Mouse (Mus musculus): ENCODE results near the gene Rftn1.
A peak's percentile ranks its signal among the peaks of the same experiment; 100 is the strongest.

Gene Rftn1

DNA sequence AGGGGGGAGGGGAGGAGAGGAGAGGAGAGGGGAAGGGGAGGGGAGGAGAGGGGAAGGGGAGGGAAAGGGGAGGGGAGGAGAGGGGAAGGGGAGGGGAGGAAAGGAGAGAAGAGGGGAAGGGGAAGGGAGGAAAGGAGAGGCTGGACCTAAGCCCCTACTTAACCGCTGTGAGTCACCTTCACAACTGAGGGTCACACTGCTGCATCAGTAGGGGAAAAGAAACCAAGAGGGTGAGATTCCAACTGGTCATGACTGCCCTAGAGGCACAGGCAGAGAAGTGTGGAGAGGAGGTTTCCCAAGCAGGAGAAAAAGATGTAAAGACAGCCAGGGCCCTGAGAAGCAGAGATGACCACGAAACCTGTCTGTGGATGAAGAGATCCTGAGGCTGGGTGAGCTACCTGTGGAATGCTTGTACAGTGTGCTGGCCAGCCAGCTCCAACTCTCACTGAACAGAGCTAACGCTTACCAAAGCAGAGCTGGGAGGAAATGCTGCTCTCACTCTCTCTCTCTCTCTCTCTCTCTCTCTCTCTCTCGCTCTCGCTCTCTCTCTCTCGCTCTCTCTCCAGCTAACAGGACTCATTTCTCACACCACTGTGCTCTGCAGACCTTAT is 19.4 kb downstream of the Rftn1 start:
- DNase-seq = no peak

DNA sequence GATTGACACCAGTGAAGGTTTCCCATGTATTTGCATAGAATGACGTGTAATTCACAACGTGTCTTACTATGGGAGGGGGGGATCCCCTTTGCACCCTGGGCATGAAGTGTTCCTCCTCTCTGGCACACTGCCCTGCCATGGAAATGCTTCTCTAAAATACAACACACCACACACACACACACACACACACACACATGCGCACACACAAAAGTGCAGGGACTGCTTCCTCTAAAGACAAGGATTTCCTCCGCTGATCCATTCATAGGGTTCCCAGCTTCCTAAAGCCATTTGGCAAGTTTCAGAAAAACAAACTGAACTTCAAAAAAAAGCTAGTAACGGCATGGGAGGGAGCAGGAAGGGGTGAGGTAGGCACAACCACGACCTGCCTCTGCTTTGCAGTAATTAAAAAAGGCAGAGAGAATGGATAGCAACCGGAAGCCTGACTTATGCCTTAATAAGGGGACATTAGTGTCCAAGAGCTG is 20.5 kb downstream of the Rftn1 start:
- DNase-seq = peak in 1 of 2 experiments; percentile 24

DNA sequence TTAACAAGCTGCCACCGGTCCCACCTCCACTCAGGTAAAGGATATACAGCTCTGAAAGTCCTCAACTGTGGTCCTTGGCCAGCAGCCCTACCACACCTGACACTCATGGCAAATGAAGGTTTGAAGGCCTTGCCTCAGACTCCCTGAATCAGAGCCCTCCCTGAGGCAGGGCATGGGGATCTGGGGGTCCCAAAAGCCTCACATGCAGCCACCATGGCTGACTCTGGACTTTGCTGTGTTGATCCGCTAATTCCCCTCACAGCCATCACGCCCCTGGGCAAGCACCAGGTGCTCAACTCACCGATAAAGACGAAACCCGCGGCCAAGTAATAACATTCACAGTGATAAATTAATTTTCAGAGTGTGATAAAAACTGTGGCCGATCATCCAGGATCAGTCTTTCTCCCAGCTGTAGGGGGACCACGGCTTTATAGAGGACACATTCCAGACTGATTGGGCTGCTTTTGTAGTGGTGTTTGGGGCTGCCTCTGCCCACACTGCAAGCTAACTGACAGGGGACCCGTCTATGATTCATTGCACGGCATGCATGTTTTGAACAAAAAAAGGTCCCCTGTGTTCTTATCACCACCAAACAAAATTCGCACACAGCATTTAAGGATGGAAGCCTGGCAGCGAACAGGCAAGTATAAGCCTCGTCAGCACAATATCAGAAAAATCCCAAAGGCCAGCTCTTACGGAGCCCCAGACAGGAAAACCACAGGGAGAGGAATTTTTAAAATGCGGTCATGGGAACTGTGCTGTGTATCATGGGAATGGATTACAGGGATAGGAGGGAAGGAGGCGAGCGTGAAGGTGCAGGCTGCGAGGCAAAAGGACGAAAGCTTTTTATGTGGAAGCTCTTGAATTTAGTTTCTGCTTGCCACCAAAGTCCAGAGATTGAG is 29.3 kb downstream of the Rftn1 start:
- no peak for DNase-seq

DNA sequence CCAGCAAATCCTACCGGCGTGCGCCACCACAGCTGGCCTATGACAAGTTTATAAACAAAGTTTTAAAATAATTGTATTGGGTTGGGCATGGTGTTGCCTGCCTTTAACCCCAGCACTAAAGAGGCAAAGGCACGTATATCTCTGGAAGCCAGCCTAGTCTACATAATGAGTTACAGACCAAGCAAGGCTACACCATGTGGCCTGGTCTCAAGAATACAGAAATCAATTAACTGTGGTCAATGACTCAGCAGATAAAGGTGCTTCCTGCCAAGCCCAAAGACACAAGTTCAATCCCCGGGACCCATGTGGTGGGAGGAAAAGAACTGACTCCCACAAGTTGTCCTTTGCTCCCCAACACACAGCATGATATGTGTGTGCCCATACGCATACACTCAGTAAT is 30.1 kb downstream of the Rftn1 start:
- DNase-seq = no peak

DNA sequence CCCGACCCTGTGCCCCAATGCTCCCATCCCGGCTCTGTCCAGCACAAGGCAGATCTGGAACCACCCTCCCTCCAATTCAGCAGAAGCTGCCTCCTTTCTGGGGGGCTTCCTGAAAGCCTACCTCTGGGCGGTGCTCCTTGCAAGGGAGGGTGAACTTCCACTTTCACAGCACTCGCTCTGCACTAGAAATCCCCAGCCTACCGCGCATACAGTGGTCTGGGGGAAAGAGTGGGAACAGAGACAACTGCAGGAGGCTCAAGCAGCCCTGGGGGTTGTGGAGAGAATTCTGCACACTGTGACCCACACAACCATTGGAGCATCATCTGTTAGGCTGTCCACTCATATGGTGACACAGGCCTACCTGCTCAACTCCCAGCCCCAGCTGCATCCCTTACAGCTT is 30.7 kb downstream of the Rftn1 start:
- DNase-seq = no peak

DNA sequence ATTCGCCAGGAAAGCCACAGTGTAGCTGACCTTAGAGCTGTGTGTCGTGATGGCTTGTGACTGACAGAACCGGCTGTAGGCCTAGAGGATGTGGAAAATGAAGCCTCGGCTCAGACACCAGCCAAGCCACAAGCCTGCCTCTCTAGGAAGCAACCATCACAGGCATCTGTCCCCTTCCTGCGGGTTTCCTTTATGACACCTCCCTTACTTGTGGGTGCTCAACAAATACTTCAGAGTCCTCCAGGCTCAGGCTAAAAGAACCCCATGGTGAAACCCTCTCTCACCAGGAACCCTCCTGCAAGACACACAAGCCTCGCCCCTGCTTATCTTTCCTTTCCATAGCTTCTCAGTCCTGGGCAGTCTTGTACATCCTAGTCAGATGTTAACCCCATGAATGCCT is 31.9 kb downstream of the Rftn1 start:
- DNase-seq = no peak

DNA sequence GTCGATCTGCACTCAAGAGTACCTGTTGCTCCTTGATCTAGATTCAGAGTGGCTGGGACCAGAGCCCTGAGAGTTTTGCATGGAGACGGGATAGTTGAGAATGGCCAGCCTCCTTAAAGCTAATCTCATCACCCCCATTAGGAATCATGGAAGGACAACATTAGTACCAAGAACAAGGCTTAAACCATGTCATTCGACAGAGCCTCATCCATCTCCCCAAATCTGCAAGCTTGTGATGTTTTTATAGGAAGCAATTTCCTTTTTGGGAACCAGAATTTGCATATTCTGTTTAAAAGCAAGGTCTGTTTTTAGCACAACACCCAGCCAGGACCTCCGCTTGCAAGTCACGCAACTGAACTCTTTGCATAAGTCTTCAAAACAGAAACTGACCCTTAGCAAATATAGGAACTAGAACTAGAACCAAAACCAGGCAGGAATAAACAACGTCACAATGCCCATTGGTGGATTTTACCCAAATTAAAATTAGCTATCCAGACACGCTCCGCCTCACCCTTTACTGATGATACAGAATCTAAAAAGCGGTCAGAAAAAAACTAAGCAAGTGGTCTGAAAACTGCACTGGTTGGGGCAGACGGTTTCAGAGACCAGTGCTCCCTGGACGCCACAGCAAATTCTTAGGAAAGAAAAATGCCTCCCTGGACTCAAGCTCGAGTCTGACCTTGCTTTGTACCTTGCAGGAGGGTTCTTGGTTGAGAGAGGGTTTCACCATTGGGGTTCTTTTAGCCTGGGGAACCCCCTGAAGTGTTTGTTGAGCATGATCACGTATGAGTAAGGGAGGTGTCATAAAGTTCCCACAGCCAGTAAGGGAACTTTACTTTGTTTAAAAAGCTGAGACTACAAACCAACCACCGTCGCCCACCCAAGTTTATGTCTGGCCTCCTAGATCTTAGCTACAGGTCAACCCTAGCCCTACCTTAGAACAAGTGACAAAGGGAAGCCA is 33.0 kb downstream of the Rftn1 start:
- DNase-seq = no peak

DNA sequence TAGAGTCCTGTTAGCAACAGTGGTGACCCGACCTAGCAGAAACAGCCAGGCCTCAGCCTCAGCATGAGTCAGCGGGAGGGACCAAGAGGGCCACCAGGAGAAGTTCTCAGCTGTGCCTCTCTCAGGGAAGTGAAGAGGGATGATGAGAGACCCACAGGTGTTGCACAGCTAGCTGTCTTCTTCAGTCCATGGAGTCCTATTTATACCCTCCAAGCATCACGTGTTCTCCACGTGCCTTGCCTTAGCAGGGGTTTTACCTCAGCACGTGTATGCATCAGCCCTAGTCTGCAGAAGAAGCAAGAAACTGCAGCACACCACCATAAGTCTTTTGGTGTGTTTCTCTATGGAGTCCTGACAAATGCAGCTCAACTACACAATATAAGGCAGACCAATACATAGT is 38.4 kb downstream of the Rftn1 start:
- DNase-seq = no peak

DNA sequence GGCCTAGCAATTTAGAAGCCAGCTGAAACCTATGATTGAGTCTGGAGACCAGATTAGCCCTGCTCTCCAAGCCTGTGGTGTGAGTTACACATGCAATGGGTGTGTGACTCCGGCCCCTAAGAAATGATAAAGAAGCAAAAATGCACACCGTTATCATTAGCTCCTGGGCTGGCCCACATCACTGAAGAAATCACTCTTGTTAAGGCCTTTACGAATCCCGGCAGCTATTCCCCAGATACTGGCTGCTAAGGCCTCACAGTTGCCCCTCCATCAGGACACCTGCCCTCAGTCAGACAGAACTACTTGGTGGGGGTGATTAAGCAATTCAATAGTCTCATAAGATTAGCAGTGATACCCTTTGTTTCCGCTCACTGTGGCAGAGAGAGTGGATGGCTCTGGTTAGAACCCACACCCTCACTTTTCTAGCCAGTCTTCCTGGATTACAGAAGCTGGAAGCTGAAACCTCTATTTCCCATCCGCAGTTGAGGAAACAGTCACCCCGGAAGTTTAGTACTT is 39.2 kb downstream of the Rftn1 start:
- no peak for DNase-seq

DNA sequence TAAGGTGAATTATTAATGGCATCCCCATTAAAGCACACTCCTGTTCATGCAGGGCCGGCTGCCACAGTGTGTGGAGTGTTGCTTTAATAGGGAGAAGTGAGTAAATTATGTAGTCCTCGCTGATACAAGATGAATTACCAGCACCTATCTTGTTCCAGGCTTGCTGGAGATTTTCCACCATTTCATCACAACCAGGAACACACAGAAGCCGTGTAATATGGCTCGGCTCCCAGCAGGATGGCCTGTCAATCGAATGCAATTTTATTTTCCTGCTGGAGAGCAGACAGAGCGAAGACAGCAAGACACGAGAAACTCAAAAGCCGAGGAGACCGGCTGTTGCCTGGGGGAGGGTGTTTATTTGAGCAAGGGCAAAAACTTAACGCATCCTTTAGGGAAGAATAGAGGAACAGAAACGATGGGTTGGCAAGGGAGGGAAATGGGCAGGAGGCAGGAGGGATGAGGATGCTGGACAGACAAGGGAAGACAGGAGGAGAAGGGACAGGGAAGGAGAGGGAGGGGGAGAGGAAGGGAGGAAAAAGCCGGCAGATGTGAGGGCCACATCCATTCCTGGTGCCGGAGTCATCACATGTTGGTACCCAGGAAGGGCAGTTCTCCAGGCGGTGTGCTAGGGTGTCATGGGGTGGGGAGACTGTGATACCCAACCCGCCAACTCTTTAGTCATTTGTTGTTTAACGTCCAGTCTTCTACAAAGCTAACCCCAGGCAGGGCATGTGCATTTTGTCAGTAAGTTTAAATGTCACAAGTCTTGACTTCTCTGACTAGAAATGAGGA is 39.9 kb downstream of the Rftn1 start:
- DNase-seq = peak; percentile 27 to 33

DNA sequence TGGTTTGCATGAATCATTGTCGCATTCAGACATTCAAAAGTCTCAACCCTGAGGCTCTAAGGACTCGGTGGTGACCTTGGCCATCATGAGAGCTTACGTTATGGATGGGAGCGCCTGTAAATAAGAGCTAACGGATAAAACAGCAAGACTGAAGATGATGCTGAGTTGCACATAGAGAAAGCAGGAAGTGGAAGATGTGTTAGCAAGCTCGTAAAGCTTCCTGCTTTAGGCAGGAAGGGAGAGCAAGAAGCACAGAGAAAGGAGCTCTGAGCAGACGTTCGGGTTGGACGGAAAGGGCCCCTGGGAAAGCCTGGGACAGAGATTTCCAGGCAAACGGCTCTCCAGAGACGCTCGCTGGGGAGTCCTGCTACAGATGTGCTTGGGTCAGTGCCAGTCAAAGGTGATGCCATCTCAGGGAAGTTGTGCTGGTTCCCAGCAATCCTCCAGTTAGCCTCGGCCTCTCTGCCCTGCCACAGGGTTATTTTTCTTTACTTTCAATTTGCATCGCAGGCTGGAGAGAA is 40.7 kb downstream of the Rftn1 start:
- DNase-seq = peak; percentile 19 to 25

DNA sequence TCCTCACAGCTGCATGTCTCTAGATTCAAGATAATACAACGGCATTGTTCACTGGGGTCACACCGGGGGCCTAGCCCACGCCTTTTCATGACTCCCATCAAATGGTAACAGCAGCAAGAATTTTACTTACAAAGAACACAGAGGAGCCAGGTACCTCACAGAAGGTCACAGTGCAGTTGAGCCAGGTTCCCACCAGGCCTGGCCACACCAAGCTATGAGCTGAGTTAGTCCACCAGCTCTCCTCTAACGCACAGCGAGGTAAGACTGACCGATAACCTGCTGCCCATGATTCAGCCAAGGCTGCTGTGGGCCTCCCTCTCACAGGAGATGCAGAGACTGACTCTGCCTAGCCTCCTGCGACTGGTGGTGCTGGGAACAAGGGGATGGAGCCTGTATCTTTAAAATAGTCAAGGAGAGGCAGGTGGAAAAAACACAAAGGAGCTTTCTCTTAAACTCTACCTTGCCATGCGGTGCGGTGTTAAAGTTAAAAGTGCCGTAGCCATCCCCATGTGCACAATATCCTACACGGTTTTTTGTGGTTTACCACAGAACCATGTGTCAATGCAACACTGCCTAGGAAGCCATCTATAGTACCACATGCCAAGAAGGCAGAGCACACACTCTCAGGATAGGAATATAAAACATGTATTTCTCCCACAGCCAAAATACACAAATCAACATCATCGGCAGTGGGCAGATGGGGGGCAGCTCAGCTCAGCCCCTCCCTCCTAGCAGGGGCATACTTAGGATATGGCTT is 42.5 kb downstream of the Rftn1 start:
- DNase-seq = no peak

DNA sequence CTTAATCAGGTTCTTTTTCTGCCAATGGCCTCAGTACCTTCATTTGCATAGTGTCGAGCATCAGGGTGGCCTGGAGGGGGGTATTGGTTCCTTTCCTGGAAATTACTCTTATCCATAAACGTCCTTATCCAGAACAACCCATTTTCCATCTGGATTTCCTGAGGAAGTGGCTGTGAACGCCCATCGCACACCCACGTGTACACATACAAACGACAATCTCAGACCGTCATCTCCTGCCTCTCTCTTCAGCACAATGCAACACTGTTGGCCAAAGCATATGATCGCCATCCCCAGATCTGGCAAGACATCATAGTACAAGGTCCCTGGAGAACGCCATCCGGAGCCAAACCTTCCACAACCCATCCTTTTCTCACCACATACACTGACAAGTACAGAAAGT is 47.1 kb downstream of the Rftn1 start:
- no peak for DNase-seq

DNA sequence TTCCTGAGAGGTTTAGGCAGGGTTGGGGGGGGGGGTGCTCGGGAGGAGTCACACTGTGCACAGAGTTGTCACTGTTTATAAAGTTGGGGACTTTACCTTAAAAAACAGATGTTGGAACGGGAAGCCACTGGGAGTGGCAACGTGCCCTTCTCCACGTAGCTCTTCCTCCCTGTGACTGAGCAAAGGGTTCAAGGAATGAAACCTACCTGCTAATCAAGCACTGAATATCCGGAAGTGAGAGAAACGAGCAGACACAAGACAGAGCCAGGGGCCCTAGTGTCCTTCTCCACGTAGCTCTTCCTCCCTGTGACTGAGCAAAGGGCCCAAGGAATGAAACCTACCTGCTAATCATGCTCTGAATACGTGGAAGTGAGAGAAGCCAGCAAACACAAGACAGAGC is 47.9 kb downstream of the Rftn1 start:
- DNase-seq = no peak

DNA sequence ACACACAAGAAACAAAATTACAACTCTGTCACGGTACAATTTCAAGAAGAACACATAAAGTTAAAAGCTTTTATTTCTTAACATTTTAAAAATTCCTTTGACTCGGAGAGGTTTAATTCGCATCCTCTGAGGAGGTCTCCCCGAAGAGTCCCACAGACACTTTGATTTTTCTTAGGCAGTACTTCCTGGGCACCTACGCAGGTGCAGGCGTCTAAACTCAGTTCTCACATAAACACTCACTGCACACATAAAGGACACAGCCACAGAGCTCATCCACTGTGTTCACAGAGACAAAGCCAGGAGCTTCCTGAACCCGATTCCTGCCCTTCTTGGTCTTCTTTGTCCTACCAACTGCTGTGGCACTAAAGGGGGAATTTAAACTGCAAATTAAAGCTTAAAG is 48.3 kb downstream of the Rftn1 start:
- no peak for DNase-seq

DNA sequence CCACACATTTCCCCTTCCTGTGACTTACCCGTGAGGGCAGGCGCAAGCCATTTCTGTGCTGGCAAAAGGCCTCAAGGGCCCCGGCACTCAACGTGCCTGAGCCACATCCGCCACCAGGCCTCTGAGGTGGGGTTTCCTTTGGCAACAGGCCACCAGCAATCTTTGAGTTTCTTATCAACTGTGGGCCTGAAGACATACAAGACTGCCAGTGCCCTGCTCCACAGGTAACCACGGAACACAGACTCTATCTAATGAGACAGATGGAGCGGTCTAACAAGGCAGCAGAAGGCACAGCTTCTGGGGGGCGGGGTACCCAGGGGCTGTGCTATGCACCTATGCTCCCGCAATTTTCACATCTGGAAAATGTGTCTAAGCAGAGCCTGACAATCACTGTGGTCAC is 54.4 kb downstream of the Rftn1 start:
- peak; percentile 25 to 38 for DNase-seq

DNA sequence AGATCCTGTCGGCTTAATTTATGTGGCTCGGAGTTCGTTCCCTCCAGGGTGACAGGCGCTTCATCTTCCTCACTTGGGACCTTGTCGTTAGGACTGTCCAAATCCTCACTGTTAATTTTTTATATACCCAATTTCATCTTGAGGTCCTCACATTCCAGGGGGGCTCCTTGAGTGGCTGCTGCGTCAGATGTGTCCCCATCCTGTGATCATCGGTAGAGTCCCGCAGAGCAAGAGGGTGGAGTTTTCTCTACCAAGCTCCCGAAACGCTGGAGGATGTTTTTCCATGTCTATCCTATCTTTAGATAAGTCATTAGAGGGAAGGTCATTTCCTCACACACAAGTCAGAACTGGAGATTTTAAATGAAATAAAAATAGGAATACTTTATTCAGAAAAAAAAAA is 55.0 kb downstream of the Rftn1 start:
- no peak for DNase-seq

DNA sequence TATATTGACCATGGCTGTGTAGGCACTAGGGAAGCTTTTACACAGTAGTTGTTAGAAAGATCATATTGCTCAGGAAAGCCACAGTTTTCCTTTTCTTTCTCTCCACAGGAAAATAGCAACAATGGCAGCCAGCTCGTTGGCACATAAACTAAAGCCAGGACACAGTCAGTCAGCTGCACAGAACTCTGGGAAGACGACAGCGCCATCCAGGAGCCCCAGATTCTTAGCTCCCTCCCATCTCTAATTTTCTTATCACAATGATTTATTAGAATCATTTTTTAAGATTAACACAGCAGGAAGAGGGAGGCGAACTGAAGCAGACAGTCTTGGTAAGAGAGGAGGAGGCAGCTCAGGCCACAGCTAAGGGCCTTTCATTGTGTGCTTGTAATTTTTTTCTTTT is 58.8 kb downstream of the Rftn1 start:
- no peak for DNase-seq

DNA sequence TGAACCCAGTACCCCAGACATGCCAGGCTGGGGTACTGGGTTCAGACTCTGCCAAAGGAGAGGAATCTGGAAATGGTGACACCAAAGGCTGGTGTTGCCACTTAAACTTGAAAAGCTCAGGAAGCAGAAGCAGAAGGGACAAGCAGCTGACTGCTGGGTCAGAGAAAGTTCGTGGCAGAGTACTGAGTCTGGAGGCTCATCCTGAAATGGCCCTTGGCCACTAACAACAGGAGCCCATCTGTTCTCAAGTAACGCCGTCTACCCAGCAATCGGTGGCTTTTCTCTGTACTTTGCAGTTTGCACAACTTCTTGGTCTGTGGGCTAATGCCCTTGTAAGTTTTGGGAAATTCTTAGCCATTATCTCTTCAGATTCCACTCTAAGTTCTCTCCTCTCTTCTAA is 60.1 kb downstream of the Rftn1 start:
- DNase-seq = no peak

DNA sequence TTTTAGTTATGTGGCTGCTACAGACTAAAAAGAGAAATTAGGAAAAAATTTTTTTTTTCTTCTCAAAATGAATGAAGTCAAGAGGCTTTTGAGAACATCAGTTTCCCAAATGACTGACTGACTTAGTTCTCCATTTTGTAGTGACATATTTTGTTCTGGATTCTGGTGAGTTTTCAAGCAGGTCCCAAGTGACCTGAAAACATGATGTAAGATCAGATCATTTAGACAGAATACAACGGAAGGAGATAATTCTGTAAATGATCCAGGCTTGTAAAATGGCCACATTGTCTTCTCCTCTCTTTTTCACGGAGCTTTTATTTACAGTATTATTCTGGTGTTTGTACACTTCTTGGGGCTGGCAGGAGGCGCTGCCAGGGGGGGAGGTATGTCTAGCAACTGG is 62.1 kb downstream of the Rftn1 start:
- no peak for DNase-seq
